Mouse (Mus musculus): ENCODE data around the gene Gnptg.

DNA sequence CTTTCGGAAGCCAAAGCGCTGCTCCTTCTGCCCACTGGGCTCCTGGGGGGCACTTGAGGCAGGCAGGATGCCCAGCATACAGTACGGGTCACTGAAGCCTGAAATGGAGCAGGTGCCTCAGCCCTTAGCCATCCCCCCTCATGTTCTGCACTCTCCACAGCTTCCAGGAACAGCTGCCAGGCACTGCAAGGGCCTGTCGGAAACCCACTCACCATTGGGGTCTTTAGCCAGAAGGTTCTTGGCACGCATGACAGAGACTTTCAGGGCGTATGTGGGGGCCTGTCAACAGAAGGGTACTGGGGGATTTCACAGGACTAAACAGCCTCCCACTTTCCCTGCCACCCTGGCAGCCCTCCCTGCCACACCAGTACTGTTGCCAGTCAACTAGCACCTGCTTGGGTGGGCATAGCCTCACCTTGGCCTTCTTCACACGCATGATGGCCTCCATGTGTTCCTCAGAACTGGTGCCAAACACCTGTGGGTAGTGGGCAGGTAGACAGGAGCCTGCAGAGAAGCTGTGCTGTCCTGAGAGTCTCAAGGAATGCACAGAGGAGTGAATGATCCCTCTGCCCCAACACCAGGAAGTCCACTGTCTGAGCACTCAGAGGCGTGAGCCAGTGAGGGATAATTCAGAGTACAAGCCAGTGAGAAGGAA is 10.4 kb upstream of the Gnptg start:
- TF ChIP-seq CTCF (IDR thresholded peaks at IDR 0.05 in 2 of 3, conservative IDR thresholded peaks at IDR 0.05 in 1 of 3; ENCODE audit: control insufficient read depth in 1 of 3, insufficient read depth in 1 of 3, low read depth in 2 of 3, low read length in 3 of 3, poor library complexity in 1 of 3, severe bottlenecking in 1 of 3) = no peak
- TF ChIP-seq POLR2A (IDR thresholded peaks at IDR 0.05; ENCODE audit: control insufficient read depth in 1 of 2, insufficient read depth in 1 of 2, low read depth in 1 of 2, low read length in 2 of 2, poor library complexity in 1 of 2) = no peak
- no peak for TF ChIP-seq GABPA (IDR thresholded peaks at IDR 0.05; ENCODE audit: low read depth, low read length)
- no peak for TF ChIP-seq EP300 (IDR thresholded peaks at IDR 0.05; ENCODE audit: low read depth in 1 of 2, low read length in 2 of 2)
- no peak for TF ChIP-seq GATA1 (IDR thresholded peaks at IDR 0.05; ENCODE audit: low read depth, low read length)
- TF ChIP-seq MAX (IDR thresholded peaks at IDR 0.05; ENCODE audit: low read length) = no peak
